Mouse (Mus musculus) limb, embryonic 11.5 days (tissue): ENCODE results near the gene Ndufb4. TPM values are rescaled to one million over a fixed set of nuclear protein-coding genes. Genes with fewer than 3 reads are reported as not detected.
"Not testable (repeated sequence)": the region's sequence is repeated elsewhere in the genome, so short reads cannot be mapped to it uniquely, and the experiment has no call there.

Source experiments
- ATAC-seq: fragments of 200-750 bp; cut with Nextera tagmentation; 2 replicates; pipeline ENCODE4 v1.8.0; 2017; ENCODE audit warnings: low read depth; ENCODE audit not compliant: insufficient number of reproducible peaks, low FRiP score, low TSS enrichment
- DNase-seq: peaks from one replicate; pipeline ENCODE4 v3.0.0-alpha.2; 2015; ENCODE audit warnings: low spot score
- H3K27ac ChIP-seq: fragments of 300-500 bp; sonication (generic); replicated peaks from 2 replicates; pipeline ENCODE4 v1.5.1; 2014; ENCODE audit warnings: low read depth, mild to moderate bottlenecking, low read length
- H3K27me3 ChIP-seq: fragments of 300-500 bp; sonication (generic); 2 replicates; pipeline ENCODE4 v1.6.1; 2014; ENCODE audit warnings: mild to moderate bottlenecking, low read length, mixed read lengths; ENCODE audit not compliant: control insufficient read depth, insufficient read depth
- H3K36me3 ChIP-seq: fragments of 300-500 bp; sonication (generic); 2 replicates; pipeline ENCODE4 v1.6.1; 2014; ENCODE audit warnings: mild to moderate bottlenecking, low read length, moderate library complexity, mixed read lengths; ENCODE audit not compliant: control insufficient read depth, insufficient read depth
- H3K4me1 ChIP-seq: fragments of 300-500 bp; sonication (generic); 2 replicates; pipeline ENCODE4 v1.6.1; 2014; ENCODE audit warnings: low read length, mixed read lengths; ENCODE audit not compliant: control insufficient read depth, insufficient read depth
- H3K4me2 ChIP-seq: fragments of 300-500 bp; sonication (generic); 2 replicates; pipeline ENCODE4 v1.6.1; 2014; ENCODE audit warnings: low read depth, mild to moderate bottlenecking, moderate library complexity; ENCODE audit not compliant: severe bottlenecking
- H3K4me3 ChIP-seq: fragments of 300-500 bp; sonication (generic); 2 replicates; pipeline ENCODE4 v1.5.1; 2014; ENCODE audit warnings: low read depth, low read length
- H3K9ac ChIP-seq: fragments of 300-500 bp; sonication (generic); 2 replicates; pipeline ENCODE4 v1.6.1; 2014; ENCODE audit warnings: mild to moderate bottlenecking, low read length
- H3K9me3 ChIP-seq: fragments of 300-500 bp; sonication (generic); 2 replicates; pipeline ENCODE4 v1.6.1; 2016; ENCODE audit warnings: low read length; ENCODE audit not compliant: control insufficient read depth
- WGBS: fragments of 180-500 bp; shearing (Covaris S2); extraction: QIAGEN DNeasy Blood & Tissue Kit; methylation state at CpG from one replicate; pipeline ENCODE4 v1.1.7; 2014; 5-methylcytosine and 5-hydroxymethylcytosine counted together
- polyA plus RNA-seq: library from polyadenylated mRNA; unstranded; fragments of >200 nt; fragmentation: Nextera tagmentation; extraction: Ambion mirVana; gene quantifications from 2 replicates; pipeline ENCODE4 v1.2.1, GENCODE M21; 2014

Ndufb4 gene
- polyA plus RNA-seq: 57.2 and 59.2 TPM in 2 replicates

GRCm38 (mm10) chr16:37653731-37654657 is at the start of gene Ndufb4:
TSS of gene Ndufb4 (minus strand) at chr16:37654453.
- peak; percentile 92 for ATAC-seq
- Histone ChIP-seq H3K9ac (peak within 1 kb of the TSS; percentile 91), H3K27me3 (no peaks in the 10 kb centered on the region), H3K4me2 (peak within 1 kb of the TSS; percentile 63), H3K4me1 (no peaks in the 10 kb centered on the region; the same call in 1 of the 2 replicates), H3K9me3 (no peaks in the 10 kb centered on the region; the same call in 1 of the 2 replicates), H3K27ac (peak within 1 kb of the TSS; percentile 39; the same call in 1 of the 2 replicates), H3K4me3 (peak within 1 kb of the TSS; percentile 72), H3K36me3 (no peaks in the 10 kb centered on the region)
- peak; percentile 98 for DNase-seq
- under 1% methylated on average over 49 of the region's 58 CpGs for WGBS

GRCm38 (mm10) chr16:37703884-37704283 is 49.6 kb upstream of the Ndufb4 start:
- Histone ChIP-seq H3K9ac (no peak overlapping the region), H3K4me3 (no peak overlapping the region), H3K9me3 (no peaks in the 10 kb centered on the region), H3K27ac (no peak overlapping the region), H3K36me3 (no peaks in the 10 kb centered on the region), H3K27me3 (no peaks in the 10 kb centered on the region), H3K4me2 (no peak overlapping the region), H3K4me1 (peaks cover 2% of the 10 kb centered on the region; the same call in 1 of the 2 replicates)
- DNase-seq (no peak), ATAC-seq (no peak)
- 88% methylated on average over 5 of the region's 5 CpGs for WGBS

- not testable (repeated sequence) for ATAC-seq, H3K4me2 ChIP-seq, H3K36me3 ChIP-seq, H3K4me3 ChIP-seq, DNase-seq, H3K9me3 ChIP-seq, H3K27me3 ChIP-seq, H3K4me1 ChIP-seq, H3K9ac ChIP-seq, H3K27ac ChIP-seq
Observed at GRCm38 (mm10) chr16:37700071-37700470, 45.8 kb upstream of the Ndufb4 start.

GRCm38 (mm10) chr16:37698767-37699166 is 44.5 kb upstream of the Ndufb4 start:
- no peaks in the 10 kb centered on the region for H3K4me1 ChIP-seq
- H3K4me2 ChIP-seq: no peak overlapping the region
- WGBS: 91% methylated on average over 6 of the region's 6 CpGs
- H3K9me3 ChIP-seq: no peaks in the 10 kb centered on the region
- DNase-seq (no peak), ATAC-seq (no peak)
- H3K27ac ChIP-seq: no peak overlapping the region
- no peaks in the 10 kb centered on the region for H3K36me3 ChIP-seq
- H3K9ac ChIP-seq: no peak overlapping the region
- H3K27me3 ChIP-seq: no peaks in the 10 kb centered on the region
- H3K4me3 ChIP-seq: no peak overlapping the region

- no peak overlapping the region for H3K4me2 ChIP-seq
- no peaks in the 10 kb centered on the region for H3K36me3 ChIP-seq
- no peak for ATAC-seq
- H3K9ac ChIP-seq: no peak overlapping the region
- DNase-seq: no peak
- no peak overlapping the region for H3K4me3 ChIP-seq
- H3K27me3 ChIP-seq: no peaks in the 10 kb centered on the region
- no peaks in the 10 kb centered on the region for H3K4me1 ChIP-seq
- WGBS: 85% methylated on average over 5 of the region's 5 CpGs
- H3K27ac ChIP-seq: no peak overlapping the region
- no peaks in the 10 kb centered on the region for H3K9me3 ChIP-seq
Observed at GRCm38 (mm10) chr16:37697271-37697670, 43.0 kb upstream of the Ndufb4 start.

- Histone ChIP-seq H3K9me3 (no peaks in the 10 kb centered on the region), H3K4me3 (no peak overlapping the region), H3K27ac (no peak overlapping the region), H3K4me1 (no peaks in the 10 kb centered on the region), H3K36me3 (no peaks in the 10 kb centered on the region), H3K27me3 (no peaks in the 10 kb centered on the region), H3K9ac (no peak overlapping the region), H3K4me2 (no peak overlapping the region)
- no peak for ATAC-seq
- no peak for DNase-seq
- 81% methylated on average over 12 of the region's 12 CpGs for WGBS
Observed at GRCm38 (mm10) chr16:37690932-37691730, 36.9 kb upstream of the Ndufb4 start.

- ATAC-seq (no peak), DNase-seq (no peak)
- Histone ChIP-seq H3K36me3 (no peaks in the 10 kb centered on the region), H3K27me3 (no peaks in the 10 kb centered on the region), H3K27ac (no peak overlapping the region), H3K9ac (no peak overlapping the region), H3K4me2 (no peak overlapping the region), H3K4me1 (no peaks in the 10 kb centered on the region), H3K9me3 (no peaks in the 10 kb centered on the region), H3K4me3 (no peak overlapping the region)
- 77% methylated on average over 6 of the region's 6 CpGs for WGBS
Observed at GRCm38 (mm10) chr16:37690465-37690864, 36.2 kb upstream of the Ndufb4 start.

- Histone ChIP-seq H3K9ac (no peak overlapping the region), H3K27me3 (no peaks in the 10 kb centered on the region), H3K4me3 (no peak overlapping the region), H3K27ac (no peak overlapping the region), H3K9me3 (no peaks in the 10 kb centered on the region), H3K4me2 (no peak overlapping the region), H3K4me1 (no peaks in the 10 kb centered on the region), H3K36me3 (no peaks in the 10 kb centered on the region)
- WGBS: 70% methylated on average over 10 of the region's 10 CpGs
- ATAC-seq (no peak), DNase-seq (no peak)
Observed at GRCm38 (mm10) chr16:37689934-37690333, 35.7 kb upstream of the Ndufb4 start.
